13 mouse cellular contexts compared by ENCODE assay signal in the genomic region with DNA sequence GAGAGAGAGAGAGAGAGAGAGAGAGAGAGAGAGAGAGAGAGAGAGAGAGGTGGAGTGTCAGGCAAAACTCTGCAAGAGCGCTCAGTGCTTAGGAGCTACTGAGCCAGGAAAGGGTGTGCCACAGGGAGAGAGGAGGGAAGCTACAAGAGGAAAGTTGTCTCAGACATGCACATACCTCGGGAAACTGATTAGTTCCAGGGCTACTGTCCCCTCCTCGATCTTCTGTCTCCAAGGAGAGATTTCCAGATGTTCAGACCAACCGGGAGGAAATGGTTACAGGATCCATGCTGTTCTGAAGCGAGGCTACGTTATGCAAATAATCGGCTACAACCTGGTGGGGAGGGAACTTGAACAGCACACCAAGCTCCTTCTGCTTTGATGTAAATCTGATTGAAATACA.
DNase-seq lines count a peak whose midpoint lies in the region; ATAC-seq lines count a peak whose summit lies in the region.
"Had no signal": no experiment of that assay in that cellular context is flagged by ENCODE, and none has a peak within 500 bp of the region (broad histone marks: within the 10 kb centered on the region; RNA-seq: fewer than 3 reads in every experiment).

No protein-coding gene starts in this region.

- ATAC-seq in heart, embryonic 11.5 days (replicated peaks; ENCODE audit: insufficient number of reproducible peaks, low FRiP score, low TSS enrichment) = no peak; the same call in 1 of the 2 replicates
- peak; percentile 28; the same call in 1 of the 2 replicates for ATAC-seq in midbrain, embryonic 16.5 days
- no peak for ATAC-seq in midbrain, embryonic 15.5 days (replicated peaks)
- ATAC-seq in embryonic facial prominence, embryonic 15.5 days (ENCODE audit: insufficient number of reproducible peaks, low FRiP score, low TSS enrichment, low read depth) = peak; percentile 15; the same call in 1 of the 2 replicates
- ATAC-seq: forebrain, embryonic 14.5 days had no signal

- DNase-seq in heart, adult 8-10 months (ENCODE audit: low spot score) = no peak
- peak; percentile 7 for DNase-seq in yolk sac, embryonic 10.5 days (ENCODE audit: low spot score)
- DNase-seq in kidney, adult 18-20 months = no peak
- no peak for DNase-seq in urinary bladder, adult 18-20 months (ENCODE audit: low spot score in 2 of 2)
- DNase-seq: adrenal gland, postnatal 25 days; gastrocnemius, postnatal 25 days; lung, adult 2 months had no signal

- no peak overlapping the region for H3K4me3 ChIP-seq in heart, embryonic 11.5 days (ENCODE audit: low read depth, low read length)
- no peak overlapping the region for H3K4me3 ChIP-seq in midbrain, embryonic 16.5 days (ENCODE audit: low read depth, low read length)
- H3K4me3 ChIP-seq in midbrain, embryonic 15.5 days = no peak overlapping the region
- H3K4me3 ChIP-seq in embryonic facial prominence, embryonic 15.5 days (replicated peaks) = no peak overlapping the region
- H3K4me3 ChIP-seq: neural tube, embryonic 12.5 days had no signal

- no peaks in the 10 kb centered on the region for H3K27me3 ChIP-seq in heart, embryonic 11.5 days (ENCODE audit: control insufficient read depth, insufficient read depth, low read length)
- H3K27me3 ChIP-seq in midbrain, embryonic 16.5 days (ENCODE audit: control insufficient read depth, insufficient read depth, low read depth, low read length) = no peaks in the 10 kb centered on the region
- no peaks in the 10 kb centered on the region for H3K27me3 ChIP-seq in midbrain, embryonic 15.5 days (replicated peaks)
- no peaks in the 10 kb centered on the region for H3K27me3 ChIP-seq in embryonic facial prominence, embryonic 15.5 days
- H3K27me3 ChIP-seq: neural tube, embryonic 12.5 days had no signal

- peak overlapping the region; percentile 20 for H3K4me2 ChIP-seq in heart, embryonic 11.5 days
- no peak overlapping the region for H3K4me2 ChIP-seq in midbrain, embryonic 16.5 days (ENCODE audit: low read length)
- H3K4me2 ChIP-seq in midbrain, embryonic 15.5 days = no peak overlapping the region
- H3K4me2 ChIP-seq in embryonic facial prominence, embryonic 15.5 days (replicated peaks) = no peak overlapping the region
- H3K4me2 ChIP-seq: neural tube, embryonic 12.5 days had no signal

- 21% methylated on average over 7 of the region's 7 CpGs for WGBS in heart, embryonic 11.5 days (ENCODE audit: insufficient replicate concordance)
- 23% methylated on average over 7 of the region's 7 CpGs for WGBS in midbrain, embryonic 16.5 days
- 24% methylated on average over 7 of the region's 7 CpGs for WGBS in midbrain, embryonic 15.5 days
- WGBS in embryonic facial prominence, embryonic 15.5 days = 11% methylated on average over 7 of the region's 7 CpGs

- H3K4me1 ChIP-seq in heart, embryonic 11.5 days (ENCODE audit: control insufficient read depth, insufficient read depth, low read length) = peaks cover 17% of the 10 kb centered on the region
- H3K4me1 ChIP-seq in midbrain, embryonic 16.5 days (ENCODE audit: control insufficient read depth, insufficient read depth, low read length) = no peaks in the 10 kb centered on the region; the same call in 1 of the 2 replicates
- peaks cover 9% of the 10 kb centered on the region; the same call in 1 of the 2 replicates for H3K4me1 ChIP-seq in midbrain, embryonic 15.5 days
- peaks cover 8% of the 10 kb centered on the region; the same call in 1 of the 2 replicates for H3K4me1 ChIP-seq in embryonic facial prominence, embryonic 15.5 days

- no peak overlapping the region; the same call in 1 of the 2 replicates for H3K27ac ChIP-seq in heart, embryonic 11.5 days (ENCODE audit: low read depth, low read length)
- H3K27ac ChIP-seq in midbrain, embryonic 16.5 days (ENCODE audit: low read length) = no peak overlapping the region
- H3K27ac ChIP-seq in midbrain, embryonic 15.5 days = no peak overlapping the region
- no peak overlapping the region for H3K27ac ChIP-seq in embryonic facial prominence, embryonic 15.5 days (replicated peaks)
- H3K27ac ChIP-seq: neural tube, embryonic 12.5 days had no signal

- no peaks in the 10 kb centered on the region for H3K36me3 ChIP-seq in heart, embryonic 11.5 days (ENCODE audit: control insufficient read depth, insufficient read depth, low read length)
- H3K36me3 ChIP-seq in midbrain, embryonic 16.5 days (ENCODE audit: control insufficient read depth, insufficient read depth, low read length) = no peaks in the 10 kb centered on the region
- H3K36me3 ChIP-seq in midbrain, embryonic 15.5 days (replicated peaks) = no peaks in the 10 kb centered on the region
- no peaks in the 10 kb centered on the region for H3K36me3 ChIP-seq in embryonic facial prominence, embryonic 15.5 days
- H3K36me3 ChIP-seq: neural tube, embryonic 12.5 days had no signal

- H3K9ac ChIP-seq in heart, embryonic 11.5 days (ENCODE audit: low read depth, low read length) = no peak overlapping the region
- no peak overlapping the region for H3K9ac ChIP-seq in midbrain, embryonic 16.5 days (ENCODE audit: low read depth, low read length)
- no peak overlapping the region for H3K9ac ChIP-seq in midbrain, embryonic 15.5 days
- H3K9ac ChIP-seq in embryonic facial prominence, embryonic 15.5 days = no peak overlapping the region
- H3K9ac ChIP-seq: neural tube, embryonic 12.5 days had no signal

- H3K9me3 ChIP-seq in heart, embryonic 11.5 days (replicated peaks; ENCODE audit: control insufficient read depth, low read length) = no peaks in the 10 kb centered on the region
- H3K9me3 ChIP-seq in midbrain, embryonic 16.5 days (replicated peaks; ENCODE audit: control insufficient read depth, low read length, poor library complexity, severe bottlenecking) = no peaks in the 10 kb centered on the region
- no peaks in the 10 kb centered on the region for H3K9me3 ChIP-seq in midbrain, embryonic 15.5 days
- no peaks in the 10 kb centered on the region for H3K9me3 ChIP-seq in embryonic facial prominence, embryonic 15.5 days (replicated peaks)
- H3K9me3 ChIP-seq: neural tube, embryonic 12.5 days had no signal

Comparison
In these comparisons a context has a peak if more than half of its experiments do, and no peak if none do; other contexts are left out.
1. ATAC-seq: peak in midbrain, embryonic 16.5 days (single experiment) and embryonic facial prominence, embryonic 15.5 days (single experiment); none in heart, embryonic 11.5 days (single experiment) and midbrain, embryonic 15.5 days (single experiment).